ENCODE assay signal across 9 mouse cellular contexts in genomic region chr11:68719096-68719648, GRCm38 (mm10). TPM values are rescaled to one million over a fixed set of nuclear protein-coding genes. Genes with fewer than 3 reads are reported as not detected.
DNase-seq lines count a peak whose midpoint lies in the region; ATAC-seq and TF ChIP-seq lines count a peak whose summit lies in the region.
"Had no signal": no experiment of that assay in that cellular context is flagged by ENCODE, and none has a peak within 500 bp of the region (broad histone marks: within the 10 kb centered on the region; RNA-seq: fewer than 3 reads in every experiment).

No protein-coding gene starts in this region.

- no peak for ATAC-seq in liver, postnatal 0 days
- ATAC-seq in liver, embryonic 12.5 days = no peak
- ATAC-seq in heart, embryonic 16.5 days (replicated peaks; ENCODE audit: extremely low read depth, insufficient read depth, low FRiP score) = peak; percentile 49; the same call in 1 of the 2 replicates
- no peak for ATAC-seq in lung, embryonic 15.5 days (ENCODE audit: borderline replicate concordance, extremely low read depth, low FRiP score, low TSS enrichment)
- ATAC-seq: Patski had no signal

- intact Hi-C loops in left cerebral cortex, postnatal 14 days (cut with DNase I) = no loop called here

- 0 out of 2 replicates have a peak overlapping the region, but pooled peaks have one; percentile 6 for H3K4me2 ChIP-seq in liver, postnatal 0 days (ENCODE audit: low read depth, low read length)
- no peak overlapping the region for H3K4me2 ChIP-seq in liver, embryonic 12.5 days
- no peak overlapping the region for H3K4me2 ChIP-seq in heart, embryonic 16.5 days (ENCODE audit: low read depth, low read length)
- no peak overlapping the region for H3K4me2 ChIP-seq in lung, embryonic 15.5 days

- H3K4me3 ChIP-seq in liver, postnatal 0 days (ENCODE audit: low read depth, low read length) = no peak overlapping the region
- H3K4me3 ChIP-seq in liver, embryonic 12.5 days = no peak overlapping the region
- H3K4me3 ChIP-seq in heart, embryonic 16.5 days (ENCODE audit: low read length) = no peak overlapping the region
- no peak overlapping the region for H3K4me3 ChIP-seq in lung, embryonic 15.5 days

- no peak for TF ChIP-seq EP300 in liver, postnatal 0 days (IDR thresholded peaks at IDR 0.05; ENCODE audit: low read depth)

- peak; percentile 40 for DNase-seq in liver, postnatal 0 days
- DNase-seq in adipocyte (ENCODE audit: low spot score) = peak; percentile 68
- DNase-seq in left cerebral cortex, postnatal 14 days (ENCODE audit: low spot score in 2 of 2) = no peak
- DNase-seq in right cerebral cortex, adult 18-20 months = no peak
- DNase-seq in frontal cortex, postnatal 10 days (ENCODE audit: low spot score in 2 of 2) = no peak

- no peaks in the 10 kb centered on the region for H3K9me3 ChIP-seq in liver, postnatal 0 days (ENCODE audit: low read length)
- H3K9me3 ChIP-seq in liver, embryonic 12.5 days (replicated peaks) = no peaks in the 10 kb centered on the region
- no peaks in the 10 kb centered on the region for H3K9me3 ChIP-seq in heart, embryonic 16.5 days (replicated peaks; ENCODE audit: control insufficient read depth, low read length)
- H3K9me3 ChIP-seq in lung, embryonic 15.5 days = no peaks in the 10 kb centered on the region

- H3K4me1 ChIP-seq in liver, postnatal 0 days (ENCODE audit: insufficient read depth) = no peaks in the 10 kb centered on the region
- H3K4me1 ChIP-seq in liver, embryonic 12.5 days = 0 out of 2 replicates have a peak, but pooled peaks cover 3% of the 10 kb centered on the region
- peaks cover 10% of the 10 kb centered on the region for H3K4me1 ChIP-seq in heart, embryonic 16.5 days (ENCODE audit: control insufficient read depth, insufficient read depth, low read length)
- H3K4me1 ChIP-seq in lung, embryonic 15.5 days = peaks cover 25% of the 10 kb centered on the region

- no peaks in the 10 kb centered on the region for H3K27me3 ChIP-seq in liver, postnatal 0 days (ENCODE audit: insufficient read depth, low read length)
- H3K27me3 ChIP-seq in liver, embryonic 12.5 days (replicated peaks) = no peaks in the 10 kb centered on the region
- H3K27me3 ChIP-seq in heart, embryonic 16.5 days (ENCODE audit: control insufficient read depth, insufficient read depth, low read length) = no peaks in the 10 kb centered on the region
- H3K27me3 ChIP-seq in lung, embryonic 15.5 days = no peaks in the 10 kb centered on the region
- H3K27me3 ChIP-seq: Patski had no signal

- WGBS in liver, postnatal 0 days (ENCODE audit: insufficient replicate concordance) = 84% methylated on average over 4 of the region's 4 CpGs
- WGBS in liver, embryonic 12.5 days (ENCODE audit: insufficient replicate concordance) = 77% methylated on average over 4 of the region's 4 CpGs
- WGBS in heart, embryonic 16.5 days = 74% methylated on average over 4 of the region's 4 CpGs
- 73% methylated on average over 4 of the region's 4 CpGs for WGBS in lung, embryonic 15.5 days

- no peak for TF ChIP-seq CTCF in liver, postnatal 0 days (IDR thresholded peaks at IDR 0.05; ENCODE audit: low read depth)

- no peaks in the 10 kb centered on the region; the same call in 1 of the 2 replicates for H3K36me3 ChIP-seq in liver, postnatal 0 days (replicated peaks; ENCODE audit: insufficient read depth, low read length)
- H3K36me3 ChIP-seq in liver, embryonic 12.5 days = peaks cover 60% of the 10 kb centered on the region
- peaks cover 15% of the 10 kb centered on the region for H3K36me3 ChIP-seq in heart, embryonic 16.5 days (ENCODE audit: control insufficient read depth, insufficient read depth)
- peaks cover 35% of the 10 kb centered on the region for H3K36me3 ChIP-seq in lung, embryonic 15.5 days

- no peak overlapping the region for H3K9ac ChIP-seq in liver, postnatal 0 days (replicated peaks)
- H3K9ac ChIP-seq in liver, embryonic 12.5 days = no peak overlapping the region
- no peak overlapping the region for H3K9ac ChIP-seq in heart, embryonic 16.5 days (ENCODE audit: low read length)
- no peak overlapping the region for H3K9ac ChIP-seq in lung, embryonic 15.5 days

- H3K27ac ChIP-seq in liver, postnatal 0 days (ENCODE audit: low read depth) = peak overlapping the region; percentile 62
- no peak overlapping the region for H3K27ac ChIP-seq in liver, embryonic 12.5 days
- H3K27ac ChIP-seq in heart, embryonic 16.5 days (ENCODE audit: low read length) = peak overlapping the region; percentile 20
- 0 out of 2 replicates have a peak overlapping the region, but pooled peaks have one; percentile 33 for H3K27ac ChIP-seq in lung, embryonic 15.5 days

RNA-seq across cellular contexts. Expression of gene Myh10, which starts 27.8 kb away (rescaled TPM):
- 6.8 and 8.0 TPM in 2 replicates for polyA plus RNA-seq in liver, postnatal 0 days (2015; fragmentation: Nextera tagmentation; extraction: Ambion mirVana)
- polyA plus RNA-seq in liver, embryonic 12.5 days (2016; fragmentation: Nextera tagmentation; extraction: Ambion mirVana) = 34.6 and 37.0 TPM in 2 replicates
- 81.1 and 104 TPM in 2 replicates for polyA plus RNA-seq in heart, embryonic 16.5 days (2015; fragmentation: Nextera tagmentation; extraction: Ambion mirVana)
- polyA plus RNA-seq in lung, embryonic 15.5 days (2015; fragmentation: Nextera tagmentation; extraction: Ambion mirVana) = 130 and 136 TPM in 2 replicates
- total RNA-seq in left cerebral cortex, postnatal 14 days (2021) = 100 to 1,000 TPM; 199 TPM

Comparison
In these comparisons a context has a peak if more than half of its experiments do, and no peak if none do; other contexts are left out.
1. DNase-seq: peak in liver, postnatal 0 days (single experiment) and adipocyte (single experiment); none in left cerebral cortex, postnatal 14 days (0 of 2), right cerebral cortex, adult 18-20 months (single experiment) and frontal cortex, postnatal 10 days (0 of 2).